Mouse (Mus musculus) heart, adult 2 months (tissue): Measurements from ENCODE around the gene Trmt44. TPM values are rescaled to one million over a fixed set of nuclear protein-coding genes. Genes with fewer than 3 reads are reported as not detected.
A peak's percentile ranks its signal among the peaks of the same experiment; 100 is the strongest.
"Not testable (repeated sequence)": the region's sequence is repeated elsewhere in the genome, so short reads cannot be mapped to it uniquely, and the experiment has no call there.

Experiments
- DNase-seq, 2 experiments: peaks; one replicate each; pipeline ENCODE4 v3.0.0; 2021
- H3K27ac ChIP-seq: fragments of 200-600 bp; 2 replicates; pipeline ENCODE4 v1.8.1; 2022
- H3K27me3 ChIP-seq: fragments of 200-500 bp; 2 replicates; pipeline ENCODE4 v1.6.1; 2012; ENCODE audit warnings: mild to moderate bottlenecking, low read length, inconsistent platforms, mixed read lengths; ENCODE audit not compliant: control insufficient read depth, insufficient read depth
- H3K36me3 ChIP-seq: fragments of 200-500 bp; 2 replicates; pipeline ENCODE4 v1.6.1; 2012; ENCODE audit warnings: low read length, inconsistent platforms; ENCODE audit not compliant: control insufficient read depth, insufficient read depth
- H3K4me1 ChIP-seq: fragments of 200-500 bp; 2 replicates; pipeline ENCODE4 v1.6.1; 2011; ENCODE audit warnings: low read length; ENCODE audit not compliant: control insufficient read depth, insufficient read depth
- H3K4me3 ChIP-seq: fragments of 200-600 bp; 2 replicates; pipeline ENCODE4 v1.8.1; 2022
- H3K79me2 ChIP-seq: fragments of 200-500 bp; replicated peaks from 2 replicates; pipeline ENCODE4 v1.6.1; 2012; ENCODE audit warnings: mild to moderate bottlenecking, inconsistent platforms, low read length, moderate library complexity, mixed read lengths; ENCODE audit not compliant: control insufficient read depth, insufficient read depth
- H3K9ac ChIP-seq: fragments of 200-500 bp; 2 replicates; pipeline ENCODE4 v1.6.1; 2012; ENCODE audit warnings: low read depth, mild to moderate bottlenecking, control low read depth, inconsistent platforms, low read length, mixed read lengths
- CTCF ChIP-seq: fragments of 200-600 bp; IDR thresholded peaks from 2 replicates; pipeline ENCODE4 v1.8.1; 2022; ENCODE audit warnings: antibody characterized with exemption, mild to moderate bottlenecking, moderate library complexity
- EP300 ChIP-seq: fragments of 200-500 bp; IDR thresholded peaks from 2 replicates; pipeline ENCODE4 v1.6.1; 2011; ENCODE audit warnings: low read depth, low read length, control low read depth; ENCODE audit not compliant: insufficient read depth
- POLR2A ChIP-seq: fragments of 200-500 bp; IDR thresholded peaks from 2 replicates; pipeline ENCODE4 v1.6.1; 2011; ENCODE audit warnings: mild to moderate bottlenecking, low read depth, low read length, control low read depth; ENCODE audit not compliant: insufficient read depth
- WGBS: fragments of 180-500 bp; shearing (Covaris S2); methylation state at CpG from one replicate; pipeline ENCODE4 v1.1.7; 2018; 5-methylcytosine and 5-hydroxymethylcytosine counted together
- intact Hi-C: fragments of 180-260 bp; cut with DNase I; formaldehyde crosslinking; loops from one replicate; pipeline ENCODE4 v1.15.1; 2025
- polyA plus RNA-seq: library from polyadenylated mRNA; depleted of rRNA; stranded (reverse); fragments of >200 nt; gene quantifications from 2 replicates; pipeline ENCODE4 v1.2.3, GENCODE M21; 2012
- total RNA-seq, 2 experiments: library from RNA; stranded (reverse); gene quantifications; 2 replicates each; pipeline ENCODE4 v1.2.3; 2021

Gene Trmt44
- total and polyA plus RNA-seq, 3 experiments, result 1.7 to 2.0 (median 1.9) TPM

DNA sequence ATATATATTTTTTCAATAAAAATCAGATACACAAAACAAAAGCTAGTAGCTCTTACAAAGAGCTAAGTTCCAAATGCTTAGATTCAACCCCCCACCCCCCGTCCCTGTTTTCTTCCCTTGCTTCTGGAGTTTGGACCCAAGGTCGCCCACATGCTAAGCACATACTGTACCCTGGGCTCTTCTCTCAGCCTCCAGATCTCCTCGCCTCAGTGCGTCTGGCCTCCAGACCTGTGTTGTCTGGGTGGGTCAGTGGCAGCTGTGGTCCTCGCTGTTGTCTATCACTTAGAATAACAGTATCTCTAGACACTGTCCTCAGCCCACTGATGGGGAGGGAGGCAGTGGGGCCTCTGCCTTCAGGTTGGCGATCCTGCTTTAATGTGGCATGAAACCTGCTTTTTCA is 18.4 kb upstream of the Trmt44 start:
- 88% methylated on average over 6 of the region's 6 CpGs for whole genome bisulfite sequencing
- Histone ChIP-seq H3K4me1 (no peaks in the 10 kb centered on the region), H3K79me2 (no peaks in the 10 kb centered on the region), H3K27me3 (no peaks in the 10 kb centered on the region), H3K36me3 (no peaks in the 10 kb centered on the region), H3K27ac (no peak overlapping the region), H3K4me3 (no peak overlapping the region), H3K9ac (no peak overlapping the region)
- no peak for DNase-seq
- TF ChIP-seq POLR2A, result no peak
- no peak for TF ChIP-seq EP300
- no peak for TF ChIP-seq CTCF
- intact Hi-C loops, result loop anchor here (10.0 kb wide), 1 partner anchor 382 kb away; no protein-coding TSS in a partner anchor

GRCm38 (mm10) chr5:35592824-35593223 is 18.0 kb upstream of the Trmt44 start:
- Histone ChIP-seq H3K27ac (no peak overlapping the region), H3K36me3 (no peaks in the 10 kb centered on the region), H3K27me3 (no peaks in the 10 kb centered on the region), H3K4me1 (no peaks in the 10 kb centered on the region), H3K79me2 (no peaks in the 10 kb centered on the region), H3K9ac (no peak overlapping the region), H3K4me3 (no peak overlapping the region)
- 65% methylated on average over 4 of the region's 4 CpGs for WGBS
- TF ChIP-seq POLR2A (no peak), CTCF (no peak), EP300 (no peak)
- intact Hi-C loops, result loop anchor here (10.0 kb wide), 1 partner anchor 382 kb away; no protein-coding TSS in a partner anchor
- DNase-seq, result no peak

GRCm38 (mm10) chr5:35592081-35592736 is 17.3 kb upstream of the Trmt44 start:
- H3K9ac ChIP-seq, result no peak overlapping the region
- no peak for TF ChIP-seq EP300
- peak; percentile 38 for TF ChIP-seq CTCF
- no peaks in the 10 kb centered on the region for H3K27me3 ChIP-seq
- no peaks in the 10 kb centered on the region for H3K4me1 ChIP-seq
- no peak overlapping the region for H3K27ac ChIP-seq
- 89% methylated on average over 21 of the region's 21 CpGs for WGBS
- no peaks in the 10 kb centered on the region for H3K36me3 ChIP-seq
- intact Hi-C loops, result loop anchor here (10.0 kb wide), 1 partner anchor 383 kb away; no protein-coding TSS in a partner anchor
- DNase-seq, result no peak
- H3K4me3 ChIP-seq, result no peak overlapping the region
- H3K79me2 ChIP-seq, result no peaks in the 10 kb centered on the region

DNA sequence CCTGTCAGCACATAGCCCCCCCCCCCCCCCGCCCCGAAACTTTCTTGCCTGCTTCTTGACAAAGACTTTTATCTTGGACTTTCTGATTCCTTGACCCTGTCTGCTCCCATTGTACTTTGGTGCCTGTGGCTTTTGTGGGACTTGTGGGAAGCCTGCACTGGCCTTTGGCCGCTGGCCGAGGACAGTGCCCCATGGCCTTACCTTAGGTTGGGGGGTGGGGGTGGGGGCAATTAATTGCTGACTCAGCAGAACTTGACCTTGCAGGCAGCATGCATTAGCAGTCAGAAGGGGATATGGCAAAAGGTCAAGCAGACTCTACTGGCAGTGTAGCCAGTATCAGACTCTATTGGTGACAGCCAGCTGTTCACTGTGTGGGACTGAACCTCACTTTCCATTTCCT is 16.6 kb upstream of the Trmt44 start:
- H3K9ac ChIP-seq, result no peak overlapping the region
- H3K27me3 ChIP-seq, result no peaks in the 10 kb centered on the region
- intact Hi-C loops, result loop anchor here (10.0 kb wide), 1 partner anchor 383 kb away; no protein-coding TSS in a partner anchor
- no peak overlapping the region for H3K27ac ChIP-seq
- no peaks in the 10 kb centered on the region for H3K36me3 ChIP-seq
- TF ChIP-seq POLR2A (no peak), CTCF (no peak), EP300 (no peak)
- no peak overlapping the region for H3K4me3 ChIP-seq
- 86% methylated on average over 4 of the region's 4 CpGs for WGBS
- no peaks in the 10 kb centered on the region for H3K79me2 ChIP-seq
- no peaks in the 10 kb centered on the region for H3K4me1 ChIP-seq
- no peak for DNase-seq

DNA sequence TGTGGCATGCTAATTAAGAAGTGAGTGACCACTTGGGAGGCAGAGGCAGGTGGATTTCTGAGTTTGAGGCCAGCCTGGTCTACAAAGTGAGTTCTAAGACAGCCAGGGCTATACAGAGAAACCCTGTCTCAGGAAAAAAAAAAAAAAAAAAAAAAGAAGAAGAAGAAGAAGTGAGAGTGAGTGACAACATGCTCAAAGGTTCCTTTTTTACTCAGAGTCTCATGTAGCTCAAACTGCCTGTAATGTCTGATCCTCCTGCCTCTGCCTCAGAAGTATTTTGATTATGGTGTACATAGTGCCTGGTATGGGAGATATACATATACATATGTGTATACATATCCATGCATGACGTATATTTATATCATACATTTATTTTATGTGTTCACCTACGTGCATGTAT is 9.4 kb upstream of the Trmt44 start:
- intact Hi-C loops, result loop anchor here (5.0 kb wide), 1 partner anchor 173 kb away; the partner anchor contains the start of gene Ablim2
- H3K36me3 ChIP-seq, H3K79me2 ChIP-seq, H3K4me3 ChIP-seq, H3K4me1 ChIP-seq, H3K9ac ChIP-seq, H3K27ac ChIP-seq, DNase-seq, H3K27me3 ChIP-seq: not testable (repeated sequence)
- WGBS, result 90% methylated on average over 2 of the region's 2 CpGs

DNA sequence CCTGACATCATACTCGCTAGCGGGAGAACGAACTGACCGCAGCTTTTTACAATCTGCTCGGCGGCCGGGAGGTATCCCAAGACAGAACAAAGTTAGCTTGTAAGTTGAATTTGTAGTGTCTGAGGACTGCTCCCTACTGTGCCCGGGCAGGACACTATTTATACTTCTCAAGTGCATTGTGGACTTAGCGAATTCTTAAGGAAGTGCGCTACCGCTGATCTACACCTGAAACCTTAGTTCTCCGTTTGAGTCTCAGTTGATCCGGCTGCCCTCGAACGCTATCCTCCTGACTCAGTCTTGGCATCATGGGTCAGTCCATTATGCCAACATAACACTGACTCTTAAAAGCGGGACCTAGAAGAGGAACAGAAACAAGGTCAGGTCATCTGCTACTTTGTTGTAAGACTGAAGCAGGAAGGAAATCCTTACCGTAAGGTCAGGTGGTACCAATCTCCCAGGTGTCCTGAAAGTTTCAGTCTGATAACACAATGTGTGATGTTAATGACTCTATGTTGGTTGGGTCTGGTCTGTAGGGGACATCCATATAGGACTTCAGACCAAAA is 8.4 kb upstream of the Trmt44 start:
- 1% methylated on average over 17 of the region's 17 CpGs for WGBS

More for the DNA sequence above, 8.4 kb upstream of the Trmt44 start:
- Histone ChIP-seq H3K4me1 (peaks cover 3% of the 10 kb centered on the region), H3K27ac (peak overlapping the region; percentile 88), H3K4me3 (peak overlapping the region; percentile 93), H3K36me3 (no peaks in the 10 kb centered on the region), H3K27me3 (no peaks in the 10 kb centered on the region), H3K9ac (peak overlapping the region; percentile 68), H3K79me2 (no peaks in the 10 kb centered on the region)
- no peak for DNase-seq
- intact Hi-C loops, result loop anchor here (5.0 kb wide), 1 partner anchor 174 kb away; the partner anchor contains the start of gene Ablim2
- TF ChIP-seq EP300 (no peak), CTCF (no peak), POLR2A (no peak)
